Mouse (Mus musculus) neutrophil, adult 5-6 weeks (primary cell): ENCODE data around the gene Acsbg1. TPM values are rescaled to one million over a fixed set of nuclear protein-coding genes. Genes with fewer than 3 reads are reported as not detected.

Source experiments
- ATAC-seq: fragments of 151-379, 151-347 bp; 2 replicates; pipeline ENCODE4 v1.8.0; 2017; ENCODE audit warnings: mild to moderate bottlenecking, moderate TSS enrichment; ENCODE audit not compliant: insufficient number of reproducible peaks, poor library complexity, low FRiP score, severe bottlenecking; ENCODE audit errors: extremely low read depth
- total RNA-seq: library from RNA; stranded (forward); fragments of 200-1000 nt; gene quantifications from 2 replicates; pipeline ENCODE4 v1.2.3, GENCODE M21; 2017

Gene Acsbg1
- total RNA-seq, 1 experiment from 2014 or later: 1.5 TPM

- ATAC-seq: no peak
These were observed 92.9 kb downstream of the Acsbg1 start for GRCm38 (mm10) chr9:54568732-54569131.

- ATAC-seq: no peak
These were observed 94.7 kb downstream of the Acsbg1 start for GRCm38 (mm10) chr9:54566958-54567357.

DNA sequence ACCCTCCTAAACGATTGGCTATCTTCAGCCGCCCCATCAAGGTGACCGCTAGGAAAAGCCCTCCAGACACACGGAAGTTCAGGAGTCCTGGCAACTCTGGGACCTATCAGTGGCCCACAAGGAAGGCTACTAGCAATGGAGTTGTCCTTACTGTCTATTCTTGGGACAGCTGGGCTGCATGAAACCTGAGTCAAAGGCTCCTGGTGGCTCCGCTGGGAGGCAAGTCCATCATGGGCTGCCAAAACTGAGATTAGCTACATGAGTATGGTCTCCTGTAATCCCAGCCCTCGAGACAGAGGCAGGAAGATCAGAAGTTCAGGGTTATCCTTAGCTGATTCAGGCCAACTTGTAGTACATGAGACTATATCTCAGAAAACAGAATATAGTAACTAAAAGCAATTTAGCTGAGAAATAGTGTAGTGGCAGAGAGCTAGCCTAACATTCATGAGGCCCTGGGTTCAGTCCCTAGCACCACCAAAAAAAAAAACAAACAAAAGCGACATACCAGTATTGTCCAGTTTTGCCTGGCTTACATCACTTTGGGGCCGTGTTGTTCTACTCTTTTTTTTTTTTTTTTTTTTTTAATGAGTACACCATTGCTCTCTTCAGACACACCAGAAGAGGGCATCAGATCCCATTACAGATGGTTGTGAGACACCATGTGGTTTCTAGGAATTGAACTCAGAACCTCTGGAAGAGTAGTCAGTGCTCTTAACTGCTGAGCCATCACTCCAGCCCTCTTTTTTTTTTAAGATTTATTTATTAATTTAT is 100.7 kb downstream of the Acsbg1 start:
- ATAC-seq: no peak

DNA sequence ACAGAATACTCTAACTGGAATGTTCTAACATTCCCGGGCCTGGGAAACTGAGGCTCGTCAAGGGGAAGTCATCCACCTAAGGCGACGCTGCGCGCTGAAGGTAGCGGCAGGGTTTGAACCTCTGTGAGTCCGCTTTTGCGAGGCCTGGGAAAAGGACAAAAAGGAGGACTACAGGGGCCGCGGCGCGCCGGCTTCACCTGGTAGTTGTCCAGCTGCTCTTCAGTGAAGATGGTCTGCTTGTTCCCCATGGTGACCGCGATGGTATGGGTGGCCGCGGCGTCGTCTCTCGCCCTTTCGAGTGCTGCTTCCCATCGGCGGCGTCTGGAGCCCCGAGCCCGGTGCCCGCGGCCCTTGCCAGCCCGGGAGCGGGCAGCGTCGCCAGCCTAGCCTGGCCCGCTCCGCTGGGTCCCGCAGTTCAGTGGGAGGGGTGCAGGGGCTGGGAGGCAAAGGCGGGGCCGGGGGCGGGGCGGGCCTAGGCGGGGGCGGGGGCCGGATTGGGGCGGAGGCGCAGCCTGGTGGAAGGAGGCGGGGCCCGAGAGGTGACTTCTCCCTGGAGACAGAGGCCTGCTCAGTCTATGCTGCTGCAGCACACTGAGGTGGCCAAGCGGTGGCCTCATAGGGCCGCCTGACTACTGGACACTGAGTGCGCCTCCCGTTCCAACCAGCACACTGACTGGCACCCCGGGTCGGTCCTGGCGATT is 101.7 kb downstream of the Acsbg1 start, which contains the start of gene Cib2:
Cib2 (minus strand) TSS at position 448 of the 701 bp plus-strand sequence.
- ATAC-seq: peak; percentile 91

GRCm38 (mm10) chr9:54558731-54559130 is 102.9 kb downstream of the Acsbg1 start:
- no peak for ATAC-seq

DNA sequence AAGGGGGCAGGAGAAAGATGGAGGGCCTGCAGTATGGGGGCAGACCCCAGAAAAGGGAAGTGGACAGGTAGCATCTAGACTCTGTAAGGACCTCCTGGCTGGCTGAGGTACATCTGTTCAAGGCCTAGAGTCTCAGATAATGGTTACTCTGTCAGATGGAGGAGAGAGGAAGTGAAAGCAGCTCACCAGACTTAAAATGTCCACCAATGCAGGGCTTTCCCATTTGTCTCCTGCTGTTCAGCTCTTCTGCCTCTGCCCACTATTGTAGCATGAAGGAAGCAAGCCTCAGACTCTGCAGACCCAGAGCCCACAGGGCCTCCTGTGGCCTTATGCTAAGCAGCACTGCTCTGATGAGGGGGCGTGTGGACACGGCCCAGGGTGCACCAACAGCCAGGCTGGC is 106.6 kb downstream of the Acsbg1 start:
- ATAC-seq: peak; percentile 49; the same call in 1 of the 2 replicates

Other genes starting within 250 kb of the Acsbg1 start
- gene Dmxl2, start 160.2 kb downstream of the Acsbg1 start, total RNA-seq: 117 and 119 TPM in 2 replicates
- gene Sh2d7, start 122.9 kb downstream of the Acsbg1 start, total RNA-seq: not detected in 2 replicates
- 2.1 and 3.1 TPM in 2 replicates for gene Cib2, start 101.7 kb downstream of the Acsbg1 start, total RNA-seq
- 14.4 and 14.8 TPM in 2 replicates for gene Idh3a, start 75.5 kb downstream of the Acsbg1 start, total RNA-seq
- 1.4 and 2.3 TPM in 2 replicates for gene Dnaja4, start 37.0 kb upstream of the Acsbg1 start, total RNA-seq
- 22.5 and 29.2 TPM in 2 replicates for gene Wdr61, start 72.6 kb upstream of the Acsbg1 start, total RNA-seq
- gene Crabp1, start 102.9 kb upstream of the Acsbg1 start, total RNA-seq: not detected in 2 replicates
- 42.1 and 49.6 TPM in 2 replicates for gene Ireb2, start 201.9 kb upstream of the Acsbg1 start, total RNA-seq